Mouse (Mus musculus) MEL (cell line): Measurements from ENCODE around the gene Mta3.

Source experiments
- CTCF ChIP-seq, 3 experiments: IDR thresholded peaks in 2 of 3; conservative IDR thresholded peaks in 1 of 3; 2 replicates each; pipeline ENCODE4 v1.5.1; 2011 to 2012; ENCODE audit warnings: low read length in 3 of 3, low read depth in 2 of 3, mild to moderate bottlenecking in 2 of 3, improper control_type of control experiment in 1 of 3, inconsistent platforms in 1 of 3, mixed read lengths in 1 of 3, moderate library complexity in 1 of 3; ENCODE audit not compliant: control insufficient read depth in 1 of 3, insufficient read depth in 1 of 3, poor library complexity in 1 of 3, severe bottlenecking in 1 of 3
- HCFC1 ChIP-seq: IDR thresholded peaks from 2 replicates; pipeline ENCODE4 v1.6.1; 2012; ENCODE audit warnings: low read depth, mild to moderate bottlenecking, inconsistent platforms, low read length, improper control_type of control experiment, moderate library complexity
- POLR2A ChIP-seq, 2 experiments: IDR thresholded peaks; 2 replicates each; pipeline ENCODE4 v1.6.1; 2011 to 2012; ENCODE audit warnings: low read length in 2 of 2, mild to moderate bottlenecking in 2 of 2, control low read depth in 1 of 2, improper control_type of control experiment in 1 of 2, low read depth in 1 of 2, moderate library complexity in 1 of 2; ENCODE audit not compliant: control insufficient read depth in 1 of 2, insufficient read depth in 1 of 2, poor library complexity in 1 of 2
- POLR2AphosphoS5 ChIP-seq: IDR thresholded peaks from 2 replicates; pipeline ENCODE4 v1.6.1; 2012; ENCODE audit warnings: low read depth, borderline replicate concordance, mild to moderate bottlenecking, inconsistent platforms, low read length, moderate library complexity, mixed read lengths
- USF1 ChIP-seq: IDR thresholded peaks from 2 replicates; pipeline ENCODE4 v1.6.1; 2014; ENCODE audit warnings: low read depth, mild to moderate bottlenecking, inconsistent platforms, low read length, improper control_type of control experiment, moderate library complexity

GRCm38 (mm10) chr17:83809197-83809829 lies 103.3 kb downstream of the Mta3 start:
- TF ChIP-seq HCFC1 (peak; percentile 57; the same call in 1 of the 2 replicates), USF1 (no peak), POLR2A (IDR thresholded peaks at IDR 0.05; ENCODE audit: control insufficient read depth in 1 of 2, insufficient read depth in 1 of 2, low read depth in 1 of 2, low read length in 2 of 2, poor library complexity in 1 of 2) (peak; percentile 90 to 98), CTCF (IDR thresholded peaks at IDR 0.05 in 2 of 3, conservative IDR thresholded peaks at IDR 0.05 in 1 of 3; ENCODE audit: control insufficient read depth in 1 of 3, insufficient read depth in 1 of 3, low read depth in 2 of 3, low read length in 3 of 3, poor library complexity in 1 of 3, severe bottlenecking in 1 of 3) (no peak), POLR2AphosphoS5 (peak; percentile 84; the same call in 1 of the 2 replicates)
